Mouse (Mus musculus) neutrophil, adult 5-6 weeks (primary cell): ENCODE measurements around the gene Csnka2ip. TPM values are rescaled to one million over a fixed set of nuclear protein-coding genes. Genes with fewer than 3 reads are reported as not detected.

Experiments
- ATAC-seq: fragments of 151-379, 151-347 bp; 2 replicates; pipeline ENCODE4 v1.8.0; 2017; ENCODE audit warnings: mild to moderate bottlenecking, moderate TSS enrichment; ENCODE audit not compliant: insufficient number of reproducible peaks, poor library complexity, low FRiP score, severe bottlenecking; ENCODE audit errors: extremely low read depth
- total RNA-seq: library from RNA; stranded (forward); fragments of 200-1000 nt; gene quantifications from 2 replicates; pipeline ENCODE4 v1.2.3, GENCODE M21; 2017

The Csnka2ip gene
- total RNA-seq: not detected in 2 replicates

DNA sequence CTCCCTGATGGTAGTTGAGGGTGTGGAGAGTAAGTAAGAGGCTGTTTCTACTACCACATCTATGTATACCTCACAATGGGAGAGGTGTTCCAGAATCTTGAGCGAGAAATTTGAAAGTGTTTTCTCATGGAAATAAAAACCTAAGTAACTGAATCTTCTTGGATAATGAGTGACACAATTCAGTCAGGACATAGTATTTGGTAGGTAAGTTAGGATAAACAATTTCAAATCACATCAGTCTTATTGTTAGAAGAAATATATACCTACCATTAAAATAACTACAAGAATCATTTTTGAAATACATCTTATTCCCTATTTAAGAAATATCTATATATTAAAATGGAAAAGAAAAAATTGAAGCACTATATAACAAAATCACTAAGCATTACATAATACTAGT lies at the start of gene Csnka2ip:
Gene Csnka2ip (minus strand): TSS at position 101 of the 400 bp plus-strand sequence.
- ATAC-seq: no peak

DNA sequence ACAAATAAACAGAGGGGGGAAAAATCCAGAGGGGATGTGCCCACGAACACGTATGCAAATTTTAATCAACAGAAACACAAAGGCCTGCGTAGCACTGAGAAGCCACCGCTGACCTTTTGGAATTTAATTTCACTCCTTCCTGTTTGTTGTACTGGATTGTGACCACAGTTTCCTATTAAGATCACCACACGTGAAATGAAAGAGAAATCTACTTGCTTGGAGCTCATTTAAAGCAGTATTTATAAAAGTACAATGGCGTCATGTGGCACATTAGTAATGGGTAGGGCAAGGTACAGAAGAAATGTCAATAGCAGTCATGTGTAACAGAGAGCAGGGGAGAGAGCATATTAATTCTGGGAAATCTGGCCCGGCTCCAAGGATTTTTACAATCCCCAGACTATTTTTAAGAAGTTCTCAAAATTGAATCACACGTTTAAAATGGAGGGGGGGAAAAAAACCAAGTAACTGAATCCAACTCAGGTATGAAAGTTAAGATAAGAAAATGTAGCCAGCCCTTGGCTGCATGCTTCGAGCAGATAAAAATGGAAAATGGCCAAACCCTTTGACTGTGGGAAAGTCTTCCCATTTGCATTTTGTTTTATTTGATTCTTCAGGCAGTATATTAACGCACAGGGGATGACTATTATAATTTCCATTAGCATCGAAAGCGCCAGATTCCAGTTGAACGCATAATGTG lies 47.5 kb upstream of the Csnka2ip start:
- no peak for ATAC-seq

DNA sequence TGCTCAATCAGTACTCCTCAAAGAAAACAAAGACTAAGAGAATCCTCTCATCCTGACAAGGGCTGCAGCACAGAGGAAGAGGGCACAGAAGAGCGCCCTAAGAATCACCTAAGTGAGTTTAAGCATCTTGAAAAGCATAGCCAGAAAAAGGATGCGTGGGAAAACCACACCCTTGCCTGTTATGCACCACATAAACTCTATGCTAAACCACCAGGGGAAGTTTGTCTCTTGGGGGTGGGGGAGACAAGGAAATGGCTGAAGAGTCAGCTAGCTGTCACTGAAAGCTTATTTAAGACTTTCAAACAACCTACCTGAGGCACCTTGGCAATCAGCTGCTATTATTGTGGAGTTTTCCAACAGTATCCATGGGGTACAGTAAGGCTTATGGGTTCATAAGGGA lies 45.6 kb upstream of the Csnka2ip start:
- ATAC-seq: no peak

DNA sequence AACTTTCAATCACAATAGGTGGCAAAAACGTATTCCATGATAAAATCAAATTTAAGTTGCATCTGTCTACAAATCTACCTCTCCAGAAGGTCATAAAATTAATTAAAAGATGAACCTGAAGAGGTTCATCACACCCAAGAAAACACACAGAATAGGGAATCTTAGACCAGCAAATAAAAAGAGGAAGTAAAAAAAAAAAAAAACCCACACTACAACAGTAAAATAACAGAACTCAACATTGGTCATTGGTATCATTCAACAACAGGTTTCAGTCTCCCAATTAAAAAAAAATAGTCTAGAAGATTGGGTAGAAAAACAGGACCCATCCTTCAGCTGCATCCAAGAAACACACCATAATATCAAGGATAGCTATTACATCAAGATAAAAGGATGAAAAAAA lies 32.9 kb upstream of the Csnka2ip start:
- no peak for ATAC-seq

DNA sequence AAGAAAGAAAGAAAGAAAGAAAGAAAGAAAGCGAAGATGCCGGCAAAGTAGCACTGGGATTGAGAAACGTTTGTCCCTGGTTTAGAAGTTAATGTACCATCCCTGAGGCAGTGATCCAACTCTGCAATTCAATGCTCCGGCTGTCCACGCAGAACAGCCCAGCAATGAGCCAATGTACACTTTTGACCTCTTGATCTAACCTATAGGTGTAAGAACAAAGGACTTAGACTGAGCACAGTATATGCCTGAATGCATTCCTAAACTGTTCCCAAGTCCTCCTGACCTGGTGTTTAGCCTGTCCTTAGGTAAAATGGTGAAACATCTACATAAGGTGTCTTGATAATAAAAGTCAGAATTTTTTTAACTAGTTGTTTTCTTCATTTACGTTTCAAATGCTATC lies 17.9 kb upstream of the Csnka2ip start:
- no peak for ATAC-seq

DNA sequence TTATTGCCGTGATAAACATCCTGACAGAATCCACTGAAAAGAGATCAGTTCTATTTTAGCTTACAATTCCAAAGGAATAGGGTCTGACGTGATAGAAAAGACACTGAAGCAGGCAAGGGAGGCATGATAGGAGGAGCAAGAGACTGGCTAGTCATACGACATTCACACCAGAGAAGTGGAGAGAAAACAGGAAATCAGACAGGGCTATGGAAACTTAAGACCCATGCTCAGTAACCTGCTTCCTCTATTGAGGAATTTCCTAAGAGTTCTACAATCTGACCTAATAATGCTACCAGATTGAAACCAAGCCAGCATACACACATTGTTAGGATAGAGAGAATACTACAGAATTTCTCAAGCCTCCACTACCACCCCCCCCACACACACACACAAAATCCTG lies 12.4 kb upstream of the Csnka2ip start:
- no peak for ATAC-seq

DNA sequence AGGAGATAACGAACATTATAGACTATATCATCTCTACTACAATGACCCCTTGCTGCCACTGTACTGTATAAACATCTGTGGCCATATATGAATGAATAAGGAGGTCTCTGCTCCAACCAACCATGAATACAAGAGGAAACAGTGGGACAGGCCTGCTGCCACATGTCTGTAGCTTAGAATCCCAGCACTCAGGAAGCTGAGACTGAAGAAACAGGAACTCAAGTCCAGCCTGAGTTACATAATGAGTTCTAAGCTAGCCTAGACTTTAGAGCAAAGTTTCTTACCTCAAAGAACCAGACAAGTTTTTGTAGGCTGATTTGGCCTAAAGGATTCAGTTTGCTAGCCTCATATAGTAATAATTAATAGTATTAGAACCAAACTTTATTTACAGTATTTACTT lies 5.6 kb upstream of the Csnka2ip start:
- no peak for ATAC-seq

DNA sequence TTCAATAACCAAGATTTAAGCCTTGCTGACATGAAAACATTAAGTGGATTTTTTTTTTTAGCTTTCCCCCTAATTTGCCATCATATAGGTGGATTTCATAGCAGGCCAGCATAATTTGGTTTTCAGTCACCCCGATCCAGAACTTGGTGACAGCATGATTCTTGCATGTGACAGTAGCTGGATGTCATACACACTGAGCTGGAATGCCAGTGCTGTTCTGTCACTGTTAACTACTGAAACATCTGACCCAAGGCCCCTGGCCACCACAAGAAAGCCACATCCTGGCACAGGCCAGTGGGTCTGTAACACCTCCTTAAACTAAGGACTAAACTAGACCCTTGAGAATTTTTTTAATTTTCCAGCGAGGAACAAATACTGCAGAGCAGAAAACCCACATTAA lies 15.4 kb downstream of the Csnka2ip start:
- ATAC-seq: no peak

DNA sequence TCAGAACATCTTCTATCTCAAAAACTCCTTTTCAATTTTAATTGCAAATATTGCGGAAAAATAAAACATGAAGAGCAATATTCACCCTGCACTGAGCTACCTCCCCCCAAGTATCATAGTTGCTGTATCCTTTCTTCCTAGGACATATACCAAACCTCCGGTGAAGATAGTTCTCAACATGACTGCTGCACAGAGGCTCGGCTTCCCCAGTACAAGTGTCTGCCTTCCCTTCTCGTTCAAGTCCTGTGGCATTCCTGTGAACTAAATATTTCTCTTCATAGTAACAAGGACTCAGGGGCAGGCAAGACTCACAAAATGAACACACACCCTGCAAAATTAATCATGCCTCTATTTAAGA lies 16.0 kb downstream of the Csnka2ip start:
- no peak for ATAC-seq

DNA sequence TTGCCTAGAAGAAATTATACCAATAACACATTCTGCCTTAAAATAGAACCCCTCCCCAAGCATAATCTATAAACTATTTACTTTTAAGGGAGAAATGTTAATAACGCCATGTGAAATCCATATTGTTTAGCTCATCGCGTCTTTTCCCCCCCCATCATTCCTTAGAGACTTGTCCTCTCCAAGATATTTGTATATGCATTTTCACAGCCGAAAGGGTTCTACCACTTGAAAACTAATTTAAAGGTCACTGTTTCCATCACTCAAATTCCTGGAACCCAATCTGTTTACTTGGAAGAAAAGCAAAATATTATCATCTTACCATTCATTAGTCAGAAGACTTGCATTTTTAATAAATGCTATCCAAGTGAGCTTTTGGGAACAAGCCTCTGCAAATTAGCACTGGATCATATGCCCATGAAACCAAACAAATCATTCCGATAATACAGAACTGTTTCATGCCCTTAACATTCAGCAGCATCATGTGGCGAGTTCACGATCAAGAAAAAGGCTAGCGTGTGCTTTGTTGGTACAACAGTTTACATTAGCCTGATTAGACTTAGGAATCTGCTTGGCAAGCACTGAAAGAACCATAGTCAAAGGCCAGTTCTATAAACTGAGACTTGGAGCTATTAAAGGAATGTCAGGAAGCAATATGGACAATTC lies 16.5 kb downstream of the Csnka2ip start:
- no peak for ATAC-seq

DNA sequence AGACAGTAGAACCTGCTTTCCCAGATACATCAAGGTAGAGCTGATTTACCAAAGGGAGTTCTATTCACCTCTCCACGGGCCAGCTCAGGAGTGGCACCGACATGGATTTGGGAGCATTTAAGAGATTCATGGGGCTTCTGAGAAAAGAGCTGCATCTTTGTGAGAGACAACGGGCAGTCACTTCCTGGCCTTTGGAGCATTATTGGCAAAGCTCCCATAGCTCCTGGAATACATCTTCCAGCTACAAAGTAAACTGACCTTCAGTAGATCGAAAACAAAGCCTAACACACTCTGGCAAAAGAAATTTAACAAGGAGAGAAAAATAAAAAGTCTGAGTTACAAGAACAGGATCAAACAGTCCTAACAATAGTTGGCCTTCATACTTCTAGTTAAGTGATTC lies 17.6 kb downstream of the Csnka2ip start:
- no peak for ATAC-seq

DNA sequence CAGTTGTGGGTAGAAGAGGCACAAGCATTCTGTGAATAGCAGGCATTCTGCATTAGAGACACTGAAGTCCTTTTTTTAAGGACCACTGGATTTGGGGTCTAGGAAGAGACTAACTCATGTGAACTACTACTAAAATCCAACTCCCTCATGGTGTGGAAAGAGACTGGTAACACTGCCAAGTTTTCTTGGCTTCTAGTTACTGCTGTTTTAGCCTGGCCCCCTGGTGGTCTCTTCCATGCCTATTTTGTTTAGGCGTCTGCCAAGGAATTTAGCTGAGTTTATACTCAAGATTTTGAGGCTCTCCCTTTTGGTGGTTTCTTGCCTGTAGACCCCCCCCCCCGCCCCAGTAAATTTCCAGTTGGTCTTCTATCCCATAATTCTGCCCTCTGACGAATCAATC lies 18.8 kb downstream of the Csnka2ip start:
- ATAC-seq: no peak

DNA sequence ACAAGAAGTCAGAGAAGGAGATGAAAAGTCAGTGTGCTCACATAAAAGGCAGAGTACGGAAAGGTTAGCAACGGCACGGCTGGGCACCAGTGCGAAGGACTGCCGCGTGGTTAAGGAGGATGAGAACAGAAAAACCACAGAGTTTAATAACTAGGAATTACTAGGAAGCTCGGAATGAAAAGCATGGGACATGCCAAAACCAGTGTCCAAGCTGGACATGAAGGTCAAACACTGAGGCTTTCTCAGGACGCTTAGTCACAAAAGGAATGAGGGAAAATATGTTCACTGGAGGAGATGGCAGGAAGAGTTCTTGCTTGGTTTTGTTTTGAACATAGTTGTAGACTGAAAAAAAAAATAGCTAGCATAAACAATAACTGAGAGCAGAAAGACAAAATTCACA lies 32.7 kb downstream of the Csnka2ip start:
- no peak for ATAC-seq

DNA sequence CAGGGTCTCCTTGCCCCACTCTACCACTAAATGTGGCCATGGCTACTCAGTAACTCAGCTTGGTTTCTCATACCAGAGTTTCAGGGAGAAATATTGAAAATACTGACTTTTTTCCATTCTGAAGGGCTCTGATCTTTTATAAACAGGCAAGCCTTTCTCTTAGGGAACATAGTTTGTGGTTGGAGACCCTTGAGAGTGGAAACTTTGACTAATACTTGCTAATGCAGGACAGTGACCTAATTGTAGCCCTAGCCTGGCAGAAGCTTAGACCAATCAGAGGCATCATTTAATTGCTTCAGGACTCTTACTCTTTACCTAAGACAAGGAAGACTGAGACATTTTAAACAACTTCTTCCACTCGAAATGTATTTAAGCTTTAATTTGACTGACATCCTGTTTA lies 39.1 kb downstream of the Csnka2ip start:
- ATAC-seq: no peak

DNA sequence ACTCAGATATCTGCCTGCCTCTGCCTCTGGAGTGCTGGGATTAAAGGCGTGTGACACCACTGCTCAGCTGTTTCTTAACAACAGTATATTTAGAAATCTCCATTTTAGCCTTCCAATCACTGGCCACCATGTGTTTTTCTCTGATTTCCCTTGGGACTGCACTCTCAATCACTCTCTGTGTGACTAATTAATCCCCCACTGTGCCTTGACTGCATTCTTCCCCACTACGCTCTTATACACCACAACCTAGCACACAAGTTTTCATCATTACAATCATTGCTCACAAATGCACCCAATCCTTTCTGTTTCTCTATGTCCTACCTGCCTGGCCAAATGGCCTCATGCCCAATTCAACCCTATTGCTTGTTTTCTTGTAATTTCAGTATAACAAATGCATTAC lies 43.7 kb downstream of the Csnka2ip start:
- no peak for ATAC-seq

DNA sequence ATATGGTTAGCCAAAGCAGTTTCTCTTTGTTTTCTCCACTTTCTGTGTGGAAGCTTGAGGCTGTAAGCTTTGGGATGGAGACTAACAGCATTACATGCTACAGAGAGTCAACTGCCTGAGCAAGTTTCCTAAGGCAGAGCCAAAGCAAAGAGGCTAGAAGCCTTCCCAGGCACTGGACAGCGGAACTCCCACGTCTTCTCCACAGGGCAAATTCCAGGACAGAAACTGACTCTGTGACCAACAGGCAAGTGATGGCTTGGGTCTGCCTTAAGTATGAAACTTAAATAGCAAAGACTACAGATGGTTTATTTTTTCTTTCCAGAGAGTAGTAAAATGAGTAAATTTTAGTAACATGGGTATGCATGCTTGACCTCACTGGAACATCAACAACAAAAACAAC lies 75.3 kb downstream of the Csnka2ip start:
- no peak for ATAC-seq

DNA sequence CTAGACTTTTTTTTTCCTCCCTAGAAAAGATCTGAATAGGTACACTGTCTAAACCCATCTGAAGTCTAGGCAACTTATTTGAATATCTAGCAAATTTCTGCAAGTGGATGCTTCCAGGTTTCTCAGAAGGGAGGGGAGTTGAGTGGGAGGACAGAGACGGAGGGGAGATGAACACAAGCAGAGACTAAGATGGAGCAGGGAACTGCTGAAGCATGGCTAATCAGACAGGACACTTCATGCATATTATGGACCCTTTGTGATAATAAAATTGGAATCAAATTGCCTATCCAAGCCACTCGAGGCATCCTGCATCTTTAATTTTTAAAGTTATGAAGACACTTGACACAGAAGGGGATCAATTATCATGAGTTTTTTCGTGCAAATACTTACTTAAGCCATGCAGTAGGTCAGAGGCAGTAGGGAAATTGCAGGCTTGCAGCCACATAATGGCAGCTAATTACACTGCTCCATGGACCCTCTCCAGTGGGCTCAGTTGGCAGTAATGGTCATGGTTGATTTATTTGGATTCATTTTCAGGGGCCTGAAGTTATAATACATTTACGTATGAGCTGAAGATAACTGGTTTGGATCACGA lies 78.1 kb downstream of the Csnka2ip start:
- no peak for ATAC-seq

DNA sequence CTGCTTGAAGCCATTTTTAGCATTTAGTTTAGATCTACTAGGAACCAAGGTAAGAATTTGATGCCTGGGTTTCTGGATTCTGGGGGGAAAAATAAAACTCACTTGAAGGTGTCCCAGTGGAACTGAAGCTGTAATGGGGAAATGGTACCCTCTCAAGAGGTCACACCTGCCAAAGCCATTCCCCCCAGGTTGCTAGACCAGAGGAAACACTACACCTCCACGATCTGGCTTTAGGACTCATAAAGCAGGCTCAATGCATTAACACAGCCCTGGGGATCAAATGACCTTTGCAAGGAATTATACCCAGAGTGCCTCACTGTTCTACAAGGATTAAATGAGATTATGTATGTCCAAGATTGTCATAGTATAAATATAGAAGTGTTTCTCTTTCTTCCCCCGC lies 88.8 kb downstream of the Csnka2ip start:
- ATAC-seq: no peak
